Mouse (Mus musculus): ENCODE measurements around the gene Col24a1. TPM values are rescaled to one million over a fixed set of nuclear protein-coding genes. Genes with fewer than 3 reads are reported as not detected.

The Col24a1 gene
- total RNA-seq, 2 experiments from 2014 or later = 1.5 to 2.1 TPM

- DNase-seq = no peak
These were observed 171.5 kb downstream of the Col24a1 start for GRCm38 (mm10) chr3:145463731-145464130.

GRCm38 (mm10) chr3:145471094-145471493, 178.8 kb downstream of the Col24a1 start:
- no peak for DNase-seq

GRCm38 (mm10) chr3:145474163-145474562, 181.9 kb downstream of the Col24a1 start:
- DNase-seq = no peak

- no peak for DNase-seq
These were observed 184.4 kb downstream of the Col24a1 start for GRCm38 (mm10) chr3:145476634-145477033.

GRCm38 (mm10) chr3:145477074-145477473, 184.8 kb downstream of the Col24a1 start:
- no peak for DNase-seq

GRCm38 (mm10) chr3:145478446-145478845, 186.2 kb downstream of the Col24a1 start:
- DNase-seq = no peak

GRCm38 (mm10) chr3:145490279-145490678, 198.0 kb downstream of the Col24a1 start:
- DNase-seq = no peak

GRCm38 (mm10) chr3:145491326-145491725, 199.1 kb downstream of the Col24a1 start:
- no peak for DNase-seq

- DNase-seq = no peak
These were observed 205.9 kb downstream of the Col24a1 start for GRCm38 (mm10) chr3:145498127-145498526.

- no peak for DNase-seq
These were observed 206.6 kb downstream of the Col24a1 start for GRCm38 (mm10) chr3:145498893-145499292.

GRCm38 (mm10) chr3:145504830-145505229, 212.6 kb downstream of the Col24a1 start:
- DNase-seq = no peak

GRCm38 (mm10) chr3:145508550-145508949, 216.3 kb downstream of the Col24a1 start:
- no peak for DNase-seq

- DNase-seq = no peak
These were observed 221.9 kb downstream of the Col24a1 start for GRCm38 (mm10) chr3:145514197-145514596.

GRCm38 (mm10) chr3:145521528-145522080, 229.3 kb downstream of the Col24a1 start:
- no peak for DNase-seq

GRCm38 (mm10) chr3:145522311-145522710, 230.0 kb downstream of the Col24a1 start:
- DNase-seq = no peak

- DNase-seq = no peak
These were observed 233.0 kb downstream of the Col24a1 start for GRCm38 (mm10) chr3:145525266-145525665.

GRCm38 (mm10) chr3:145537870-145538269, 245.6 kb downstream of the Col24a1 start:
- DNase-seq = no peak

GRCm38 (mm10) chr3:145548441-145549415, 256.5 kb downstream of the Col24a1 start:
- DNase-seq = no peak

- DNase-seq = no peak
These were observed 257.9 kb downstream of the Col24a1 start for GRCm38 (mm10) chr3:145550216-145550615.

- no peak for DNase-seq
These were observed 262.1 kb downstream of the Col24a1 start for GRCm38 (mm10) chr3:145554388-145554787.

GRCm38 (mm10) chr3:145556206-145556605, 263.9 kb downstream of the Col24a1 start:
- DNase-seq = no peak

- no peak for DNase-seq
These were observed 267.4 kb downstream of the Col24a1 start for GRCm38 (mm10) chr3:145559675-145560074.

GRCm38 (mm10) chr3:145560117-145560516, 267.8 kb downstream of the Col24a1 start:
- DNase-seq = no peak
